Mouse (Mus musculus) limb, embryonic 10.5 days (tissue): ENCODE data around the gene Rbm4b. TPM values are rescaled to one million over a fixed set of nuclear protein-coding genes. Genes with fewer than 3 reads are reported as not detected.
A peak's percentile ranks its signal among the peaks of the same experiment; 100 is the strongest.
"Not testable (repeated sequence)": the region's sequence is repeated elsewhere in the genome, so short reads cannot be mapped to it uniquely, and the experiment has no call there.

Experiments
- DNase-seq: peaks from one replicate; pipeline ENCODE4 v3.0.0-alpha.2; 2017; ENCODE audit warnings: low spot score
- H3K27ac ChIP-seq: fragments of 300-500 bp; sonication (generic); 2 replicates; pipeline ENCODE4 v1.5.1; 2016; ENCODE audit warnings: mild to moderate bottlenecking
- H3K27me3 ChIP-seq: fragments of 300-500 bp; sonication (generic); 2 replicates; pipeline ENCODE4 v1.6.1; 2016; ENCODE audit warnings: low read depth, mild to moderate bottlenecking; ENCODE audit not compliant: poor library complexity, severe bottlenecking
- H3K36me3 ChIP-seq: fragments of 300-500 bp; sonication (generic); 2 replicates; pipeline ENCODE4 v1.6.1; 2016; ENCODE audit warnings: mild to moderate bottlenecking, moderate library complexity
- H3K4me1 ChIP-seq: fragments of 300-500 bp; sonication (generic); 2 replicates; pipeline ENCODE4 v1.6.1; 2016
- H3K4me3 ChIP-seq: fragments of 300-500 bp; sonication (generic); 2 replicates; pipeline ENCODE4 v1.5.1; 2016; ENCODE audit warnings: mild to moderate bottlenecking, moderate library complexity
- H3K9me3 ChIP-seq: fragments of 300-500 bp; sonication (generic); replicated peaks from 2 replicates; pipeline ENCODE4 v1.6.1; 2016; ENCODE audit warnings: mild to moderate bottlenecking
- WGBS: fragments of 180-500 bp; shearing (Covaris S2); methylation state at CpG from one replicate; pipeline ENCODE4 v1.1.7; 2016; 5-methylcytosine and 5-hydroxymethylcytosine counted together
- polyA plus RNA-seq: library from polyadenylated mRNA; unstranded; fragments of >200 nt; fragmentation: Nextera tagmentation; extraction: Ambion mirVana; gene quantifications from 2 replicates; pipeline ENCODE4 v1.2.1, GENCODE M21; 2016

The Rbm4b gene
- polyA plus RNA-seq, 1 experiment from 2014 or later = 113 TPM

DNA sequence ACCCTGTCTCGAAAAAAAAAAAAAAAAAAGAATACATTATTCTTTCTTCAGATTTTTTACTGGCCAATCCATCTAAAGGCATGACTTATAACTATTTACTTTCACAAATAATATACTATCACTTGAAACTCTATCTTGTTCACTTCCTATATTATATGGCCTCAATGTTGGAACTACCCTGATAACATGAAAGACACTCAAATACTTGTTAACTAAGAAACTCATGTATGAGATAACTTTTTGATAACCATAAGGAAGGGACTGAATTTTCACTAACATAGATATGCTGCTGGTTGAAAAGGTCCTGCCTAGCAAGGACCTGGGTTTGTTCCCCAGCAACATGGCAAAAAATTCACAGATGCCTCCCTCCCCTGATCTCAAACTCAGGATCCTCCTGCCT is 39.6 kb downstream of the Rbm4b start:
- Histone ChIP-seq H3K9me3 (no peaks in the 10 kb centered on the region), H3K36me3 (peaks cover 67% of the 10 kb centered on the region), H3K27me3 (no peaks in the 10 kb centered on the region), H3K4me1 (peaks cover 24% of the 10 kb centered on the region), H3K4me3 (no peak overlapping the region), H3K27ac (no peak overlapping the region)
- WGBS = 75% methylated on average over 1 of the region's 1 CpGs
- no peak for DNase-seq

GRCm38 (mm10) chr19:4797846-4798245 is 41.5 kb downstream of the Rbm4b start:
- Histone ChIP-seq H3K27ac (no peak overlapping the region), H3K36me3 (peaks cover 70% of the 10 kb centered on the region), H3K4me1 (peaks cover 12% of the 10 kb centered on the region), H3K9me3 (no peaks in the 10 kb centered on the region), H3K4me3 (no peak overlapping the region), H3K27me3 (no peaks in the 10 kb centered on the region)
- 95% methylated on average over 2 of the region's 2 CpGs for whole genome bisulfite sequencing
- DNase-seq = no peak

DNA sequence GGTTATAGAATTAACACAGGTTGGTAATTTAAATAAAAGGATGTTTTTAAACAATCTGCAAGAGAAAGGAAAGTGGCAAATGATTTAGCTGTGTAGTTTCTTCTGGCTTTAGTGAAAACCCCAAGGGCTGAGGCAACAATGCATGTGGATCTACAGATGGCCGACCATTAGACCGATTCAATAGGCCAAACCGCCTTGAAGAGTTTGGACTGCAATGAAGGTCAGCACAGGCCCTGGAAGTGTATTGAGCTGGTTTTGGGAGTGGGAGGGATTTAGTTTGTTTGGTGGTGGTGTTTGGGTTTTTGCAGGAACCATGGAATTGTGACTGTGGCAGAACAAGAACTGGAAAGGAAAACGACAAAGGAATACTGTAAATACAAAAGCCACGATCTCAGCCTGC is 42.8 kb downstream of the Rbm4b start:
- H3K36me3 ChIP-seq = peaks cover 82% of the 10 kb centered on the region
- 95% methylated on average over 5 of the region's 5 CpGs for WGBS
- H3K9me3 ChIP-seq = no peaks in the 10 kb centered on the region
- peaks cover 10% of the 10 kb centered on the region for H3K4me1 ChIP-seq
- no peak for DNase-seq
- H3K27ac ChIP-seq = no peak overlapping the region
- no peaks in the 10 kb centered on the region for H3K27me3 ChIP-seq
- no peak overlapping the region for H3K4me3 ChIP-seq

DNA sequence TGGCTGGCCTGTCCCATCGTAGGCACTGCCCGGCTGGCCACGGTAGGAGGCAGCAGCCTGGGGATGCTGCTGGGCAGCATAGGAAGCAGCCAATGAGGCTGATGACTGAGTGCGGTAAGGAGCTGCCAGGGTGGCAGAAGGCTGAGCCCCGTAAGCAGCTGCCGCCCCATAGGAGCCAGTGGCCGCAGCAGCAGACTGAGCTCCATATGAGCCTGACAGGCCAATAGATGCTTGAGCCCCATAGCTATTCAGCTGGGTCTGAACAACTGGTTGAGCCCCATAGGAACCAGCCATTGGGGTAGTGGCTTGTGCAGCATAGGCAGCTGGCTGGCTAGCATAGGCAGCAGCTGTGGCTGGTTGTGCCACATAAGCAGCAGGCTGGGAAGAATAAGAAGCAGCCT is 46.4 kb downstream of the Rbm4b start:
- H3K4me3 ChIP-seq = no peak overlapping the region; the same call in 1 of the 2 replicates
- no peak for DNase-seq
- H3K27me3 ChIP-seq = no peaks in the 10 kb centered on the region
- no peaks in the 10 kb centered on the region for H3K9me3 ChIP-seq
- H3K27ac ChIP-seq = no peak overlapping the region
- H3K36me3 ChIP-seq = peaks cover 76% of the 10 kb centered on the region
- 95% methylated on average over 7 of the region's 7 CpGs for WGBS
- no peaks in the 10 kb centered on the region for H3K4me1 ChIP-seq

GRCm38 (mm10) chr19:4803283-4803682 is 47.0 kb downstream of the Rbm4b start:
- Histone ChIP-seq H3K27me3 (no peaks in the 10 kb centered on the region), H3K27ac (no peak overlapping the region), H3K4me3 (no peak overlapping the region; the same call in 1 of the 2 replicates), H3K36me3 (peaks cover 71% of the 10 kb centered on the region), H3K4me1 (peaks cover 5% of the 10 kb centered on the region; the same call in 1 of the 2 replicates), H3K9me3 (no peaks in the 10 kb centered on the region)
- no peak for DNase-seq
- WGBS = 87% methylated on average over 10 of the region's 10 CpGs

DNA sequence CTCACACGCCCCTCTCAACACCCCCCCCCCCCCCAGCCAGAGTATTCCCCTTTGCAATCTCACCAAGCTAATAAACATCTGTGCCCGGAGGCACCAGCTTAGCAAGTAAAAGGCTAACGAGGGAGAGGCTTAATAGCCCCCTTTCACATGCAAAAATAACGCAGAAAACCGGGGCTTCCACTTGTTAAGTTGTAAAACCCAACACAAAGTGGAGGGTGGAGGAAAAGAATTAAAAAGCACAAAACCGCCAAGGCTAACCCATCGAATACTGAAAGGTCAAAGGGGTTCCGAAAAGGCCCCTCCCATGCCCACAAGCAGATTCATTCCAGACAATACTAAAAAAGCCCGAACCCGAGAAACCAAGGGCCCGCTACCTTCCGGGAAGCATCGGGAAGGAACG is 54.0 kb downstream of the Rbm4b start:
- H3K4me1 ChIP-seq = peaks cover 20% of the 10 kb centered on the region
- under 1% methylated on average over 14 of the region's 14 CpGs for WGBS
- peak overlapping the region; percentile 91 for H3K4me3 ChIP-seq
- H3K27me3 ChIP-seq = no peaks in the 10 kb centered on the region
- H3K27ac ChIP-seq = peak overlapping the region; percentile 92
- no peak for DNase-seq
- no peaks in the 10 kb centered on the region for H3K9me3 ChIP-seq
- H3K36me3 ChIP-seq = peaks cover 11% of the 10 kb centered on the region

- no peak for DNase-seq
- H3K27me3 ChIP-seq = no peaks in the 10 kb centered on the region
- H3K9me3 ChIP-seq = no peaks in the 10 kb centered on the region; the same call in 1 of the 2 replicates
- H3K4me3 ChIP-seq = peak overlapping the region; percentile 91
- peaks cover 20% of the 10 kb centered on the region for H3K4me1 ChIP-seq
- 0% methylated on average over 17 of the region's 17 CpGs for WGBS
- peak overlapping the region; percentile 92 for H3K27ac ChIP-seq
- peaks cover 9% of the 10 kb centered on the region for H3K36me3 ChIP-seq
Measured at GRCm38 (mm10) chr19:4810746-4811062, 54.4 kb downstream of the Rbm4b start.

DNA sequence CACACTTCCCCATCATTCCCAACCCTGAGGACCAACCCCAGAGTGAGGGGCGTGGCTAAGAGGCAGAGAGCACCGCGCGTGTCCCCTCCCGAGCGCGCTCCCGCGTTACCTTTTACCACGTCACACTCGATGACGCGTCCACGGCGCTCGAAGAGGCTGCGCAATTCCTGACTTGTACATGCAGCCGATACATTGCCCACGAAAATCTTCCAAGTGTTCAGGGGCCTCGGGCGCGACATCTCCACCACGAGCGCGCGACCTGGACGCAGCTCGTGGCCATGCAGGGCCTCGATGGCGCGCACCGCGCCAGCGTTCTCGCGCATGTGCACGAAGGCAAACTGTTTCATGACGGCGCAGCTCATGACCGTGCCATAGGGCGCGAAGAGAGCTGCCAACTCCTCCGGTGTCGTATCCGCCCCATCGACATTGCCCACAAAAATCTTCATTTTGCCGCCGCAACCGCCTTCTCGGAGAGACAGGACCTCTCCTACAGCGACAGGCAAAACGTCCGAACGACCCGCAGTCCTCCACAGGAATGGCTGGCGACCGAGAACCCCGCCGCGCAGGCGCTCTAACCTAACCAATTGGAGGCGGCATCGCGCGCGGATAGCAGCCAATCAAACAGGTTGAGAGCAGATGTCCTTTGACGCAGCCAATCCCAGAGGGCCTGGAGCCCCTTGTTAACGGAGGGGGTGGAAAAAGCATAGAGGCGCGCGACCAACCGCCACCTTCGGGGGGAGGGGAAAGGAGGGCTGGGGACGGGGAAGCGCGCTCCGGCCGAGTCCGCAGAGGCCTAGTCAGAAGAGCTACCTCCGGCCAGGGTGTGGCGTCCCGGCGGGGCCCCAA is 55.0 kb downstream of the Rbm4b start, which contains the start of the genes Gm21992 and Rbm14:
Gene Gm21992, minus strand, starts transcription at position 550 of the 846 bp plus-strand sequence.
Gene Rbm14, minus strand, starts transcription at position 572 of the 846 bp plus-strand sequence.
- Histone ChIP-seq H3K27ac (peak within 1 kb of the TSS; percentile 92), H3K9me3 (no peaks in the 10 kb centered on the region; the same call in 1 of the 2 replicates), H3K27me3 (no peaks in the 10 kb centered on the region), H3K36me3 (peaks cover 8% of the 10 kb centered on the region), H3K4me3 (peak within 1 kb of the TSS; percentile 91), H3K4me1 (peaks cover 20% of the 10 kb centered on the region)
- WGBS = under 1% methylated on average over 83 of the region's 83 CpGs
- DNase-seq = peak; percentile 97

DNA sequence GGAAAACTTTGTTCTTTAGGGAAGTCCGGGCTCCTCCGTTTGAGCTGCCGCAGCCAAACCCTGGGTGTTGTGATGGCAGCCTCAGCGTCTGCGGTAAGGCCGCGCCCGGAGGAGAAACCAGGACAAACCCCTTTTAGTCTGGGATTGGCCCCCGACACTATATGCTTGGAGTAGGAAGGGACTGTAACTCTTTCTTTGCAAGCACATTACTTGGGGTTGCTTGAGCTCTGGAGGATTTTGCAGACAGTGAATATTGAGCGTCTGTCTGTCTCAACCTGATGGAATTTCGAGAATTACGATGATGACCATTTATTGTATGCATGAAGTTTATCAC is 55.6 kb downstream of the Rbm4b start:
- peak overlapping the region; percentile 92 for H3K27ac ChIP-seq
- peaks cover 3% of the 10 kb centered on the region for H3K36me3 ChIP-seq
- DNase-seq = no peak
- 6% methylated on average over 12 of the region's 12 CpGs for WGBS
- H3K4me3 ChIP-seq = peak overlapping the region; percentile 91
- no peaks in the 10 kb centered on the region for H3K27me3 ChIP-seq
- peaks cover 20% of the 10 kb centered on the region for H3K4me1 ChIP-seq
- H3K9me3 ChIP-seq = no peaks in the 10 kb centered on the region; the same call in 1 of the 2 replicates

GRCm38 (mm10) chr19:4812334-4812949 is 56.1 kb downstream of the Rbm4b start:
- H3K36me3 ChIP-seq, DNase-seq, H3K27me3 ChIP-seq, H3K9me3 ChIP-seq: not testable (repeated sequence)
- peak overlapping the region; percentile 92 for H3K27ac ChIP-seq
- peaks cover 20% of the 10 kb centered on the region for H3K4me1 ChIP-seq
- peak overlapping the region; percentile 91 for H3K4me3 ChIP-seq
- 77% methylated on average over 8 of the region's 8 CpGs for WGBS

- Histone ChIP-seq H3K9me3 (no peaks in the 10 kb centered on the region; the same call in 1 of the 2 replicates), H3K4me1 (peaks cover 17% of the 10 kb centered on the region), H3K4me3 (no peak overlapping the region), H3K27me3 (no peaks in the 10 kb centered on the region), H3K27ac (no peak overlapping the region), H3K36me3 (no peaks in the 10 kb centered on the region)
- WGBS = 80% methylated on average over 6 of the region's 6 CpGs
- no peak for DNase-seq
Measured at GRCm38 (mm10) chr19:4813015-4813414, 56.7 kb downstream of the Rbm4b start.
